Mouse (Mus musculus) E14TG2a.4 (cell line): Measurements from ENCODE around the gene Ccdc177.

Source experiments
- CTCF ChIP-seq: conservative IDR thresholded peaks from 2 replicates; pipeline ENCODE4 v1.5.1; 2014; ENCODE audit warnings: low read length
- NANOG ChIP-seq: IDR thresholded peaks from 2 replicates; pipeline ENCODE4 v1.6.1; 2014; ENCODE audit warnings: borderline replicate concordance, low read length, mixed read lengths
- POU5F1 ChIP-seq: IDR thresholded peaks from 2 replicates; pipeline ENCODE4 v1.6.1; 2014; ENCODE audit warnings: low read length, borderline replicate concordance

DNA sequence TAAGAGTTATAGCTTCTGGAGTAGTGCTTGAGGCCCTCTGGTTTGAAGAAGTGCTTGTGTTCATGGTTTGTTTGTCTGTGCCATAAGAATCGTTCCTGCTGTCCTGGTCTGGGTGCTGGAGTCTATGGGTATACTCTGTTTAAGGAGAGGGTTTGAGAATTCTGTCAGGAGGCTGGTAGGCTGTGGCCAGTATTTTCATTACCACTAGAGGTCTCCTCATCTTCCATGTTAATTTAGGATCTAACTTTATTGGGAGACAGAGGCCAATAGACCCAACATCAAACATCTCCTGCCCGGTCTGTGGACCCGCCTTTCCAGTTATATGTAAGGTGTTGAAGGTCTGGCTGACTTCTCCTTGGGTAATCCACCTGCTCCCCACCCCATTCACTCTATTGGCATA lies 22.4 kb upstream of the Ccdc177 start:
- TF ChIP-seq CTCF (peak; percentile 29; the same call in 1 of the 2 replicates), POU5F1 (no peak), NANOG (no peak)
